Mouse (Mus musculus) left cerebral cortex, adult 18-20 months (tissue): Measurements from ENCODE around the gene Tspan14. TPM values are rescaled to one million over a fixed set of nuclear protein-coding genes. Genes with fewer than 3 reads are reported as not detected.

Experiments
- DNase-seq, 2 experiments: peaks; one replicate each; pipeline ENCODE4 v3.0.0; 2021 to 2022; ENCODE audit warnings: low spot score in 2 of 2, mixed read lengths in 1 of 2
- long read RNA-seq, 2 experiments: library from polyadenylated mRNA; stranded (forward); transcript quantifications; one replicate each; pipeline ENCODE4 v2.0.0; 2021
- total RNA-seq, 2 experiments: library from RNA; stranded (reverse); gene quantifications; 2 replicates each; pipeline ENCODE4 v1.2.3; 2021

The Tspan14 gene
- total RNA-seq, result 10 to 100 TPM; 41.8 to 45.3 TPM
- long read RNA-seq, experiment 1, transcript Tspan14-201 (9 exons, 2,475 nt), result major isoform, 50 of 62 reads
- long read RNA-seq, experiment 1, partial matches to known transcripts, result 2 of 62 reads
- long read RNA-seq, experiment 1, other reads (novel, unspliced or antisense), result 9 of 62 reads
- long read RNA-seq, experiment 2, transcript Tspan14-201 (9 exons, 2,475 nt), result major isoform, 26 of 32 reads
- long read RNA-seq, experiment 2, partial matches to known transcripts, result 2 of 32 reads
- long read RNA-seq, experiment 2, other reads (novel, unspliced or antisense), result 4 of 32 reads

DNA sequence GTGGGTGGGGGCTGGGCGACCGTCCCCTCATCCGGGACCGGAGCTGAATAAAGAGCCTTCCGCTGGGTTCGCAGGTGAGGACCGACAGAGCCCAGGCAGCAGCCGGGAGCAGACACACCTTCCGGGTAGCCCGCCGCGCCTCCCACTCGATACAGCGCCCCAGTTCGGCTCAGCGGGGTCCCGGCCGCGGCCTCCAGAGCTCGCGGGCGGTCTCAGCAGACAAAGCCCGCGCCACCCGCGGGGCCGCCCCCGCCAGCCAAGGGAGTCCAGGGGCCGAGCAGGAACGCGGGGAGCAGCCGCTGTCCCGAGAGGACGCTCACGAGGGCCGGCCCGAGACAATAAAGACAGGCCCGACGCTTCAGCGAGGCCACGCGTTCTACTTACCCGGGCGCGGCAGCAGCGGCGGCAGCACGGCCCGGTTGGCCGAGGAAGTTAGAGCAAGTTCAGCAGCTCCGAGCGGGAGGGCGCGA lies at the start of gene Tspan14:
TSS of gene Tspan14 (minus strand) at position 416 of the 470 bp plus-strand sequence.
- DNase-seq, result no peak

- peak in 1 of 2 experiments; percentile 24 for DNase-seq
These were observed 48.2 kb upstream of the Tspan14 start for GRCm38 (mm10) chr14:41014701-41015240.

- DNase-seq, result peak; percentile 95 to 96
These were observed 47.3 kb upstream of the Tspan14 start, which contains the start of gene Fam213a for GRCm38 (mm10) chr14:41013630-41014613. Gene Fam213a (minus strand): TSS chr14:41013788.

DNA sequence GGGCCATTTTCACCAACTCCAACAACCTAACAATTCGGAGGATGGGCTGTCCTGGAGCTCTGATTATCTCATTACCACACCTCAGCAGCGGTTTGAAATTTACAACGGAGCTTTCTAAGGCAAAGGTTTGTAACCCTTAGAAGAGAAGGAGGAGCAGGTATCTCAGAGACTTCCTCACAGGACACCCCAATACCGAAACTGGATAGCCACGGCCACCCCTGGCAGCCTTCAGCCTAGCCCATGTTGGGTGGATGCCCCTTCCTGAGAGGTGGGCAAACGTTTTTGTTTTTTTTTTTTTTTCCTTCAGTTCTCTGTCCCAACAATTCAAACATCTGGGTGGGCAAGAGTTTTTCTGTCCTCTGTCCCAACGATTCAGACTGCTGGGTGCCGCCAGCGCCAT lies 46.5 kb upstream of the Tspan14 start:
- no peak for DNase-seq

- DNase-seq, result no peak
These were observed 45.3 kb upstream of the Tspan14 start for GRCm38 (mm10) chr14:41011916-41012315.

- DNase-seq, result no peak
These were observed 41.5 kb upstream of the Tspan14 start for GRCm38 (mm10) chr14:41008138-41008537.

GRCm38 (mm10) chr14:41007641-41008040 lies 41.0 kb upstream of the Tspan14 start:
- DNase-seq, result no peak

DNA sequence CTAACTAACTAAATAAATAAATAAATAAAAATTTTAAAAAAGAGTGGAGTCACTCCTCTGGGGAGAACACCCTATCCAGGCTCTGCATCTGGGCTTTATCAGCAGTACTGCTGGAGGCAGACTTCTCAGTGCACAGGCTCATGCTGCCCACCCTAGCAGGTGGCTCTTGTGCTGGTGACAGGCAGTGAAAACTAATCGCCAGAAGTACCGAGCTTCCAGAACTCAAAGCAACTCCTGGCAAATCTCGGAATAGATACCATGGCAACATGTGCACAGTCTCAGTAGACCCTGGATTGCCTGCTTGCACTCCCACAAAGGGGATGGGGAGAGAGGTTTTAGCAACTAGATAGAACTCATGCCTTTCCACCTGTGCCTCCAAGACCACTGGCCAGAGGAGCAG lies 40.3 kb upstream of the Tspan14 start:
- DNase-seq, result no peak

DNA sequence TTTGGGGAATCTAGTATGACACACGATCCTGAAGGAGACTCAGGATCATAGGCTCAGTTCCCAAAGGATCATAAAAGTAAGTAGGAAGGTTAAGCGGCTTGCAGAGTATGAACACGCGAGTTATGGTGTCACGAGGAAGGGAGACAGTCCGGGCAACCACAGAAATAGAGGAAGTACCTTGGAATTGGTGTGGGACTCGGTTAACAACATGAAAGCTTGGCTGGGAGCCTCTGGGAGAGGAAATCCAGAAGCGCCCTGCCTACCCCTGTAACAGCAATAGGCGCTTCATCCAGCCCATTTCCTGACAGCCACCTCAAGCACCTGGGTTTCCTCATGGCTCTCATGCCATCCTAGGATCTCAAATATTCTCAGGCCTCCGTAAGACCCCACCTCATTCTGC lies 39.7 kb upstream of the Tspan14 start:
- DNase-seq, result no peak

GRCm38 (mm10) chr14:41005716-41006115 lies 39.1 kb upstream of the Tspan14 start:
- no peak for DNase-seq

DNA sequence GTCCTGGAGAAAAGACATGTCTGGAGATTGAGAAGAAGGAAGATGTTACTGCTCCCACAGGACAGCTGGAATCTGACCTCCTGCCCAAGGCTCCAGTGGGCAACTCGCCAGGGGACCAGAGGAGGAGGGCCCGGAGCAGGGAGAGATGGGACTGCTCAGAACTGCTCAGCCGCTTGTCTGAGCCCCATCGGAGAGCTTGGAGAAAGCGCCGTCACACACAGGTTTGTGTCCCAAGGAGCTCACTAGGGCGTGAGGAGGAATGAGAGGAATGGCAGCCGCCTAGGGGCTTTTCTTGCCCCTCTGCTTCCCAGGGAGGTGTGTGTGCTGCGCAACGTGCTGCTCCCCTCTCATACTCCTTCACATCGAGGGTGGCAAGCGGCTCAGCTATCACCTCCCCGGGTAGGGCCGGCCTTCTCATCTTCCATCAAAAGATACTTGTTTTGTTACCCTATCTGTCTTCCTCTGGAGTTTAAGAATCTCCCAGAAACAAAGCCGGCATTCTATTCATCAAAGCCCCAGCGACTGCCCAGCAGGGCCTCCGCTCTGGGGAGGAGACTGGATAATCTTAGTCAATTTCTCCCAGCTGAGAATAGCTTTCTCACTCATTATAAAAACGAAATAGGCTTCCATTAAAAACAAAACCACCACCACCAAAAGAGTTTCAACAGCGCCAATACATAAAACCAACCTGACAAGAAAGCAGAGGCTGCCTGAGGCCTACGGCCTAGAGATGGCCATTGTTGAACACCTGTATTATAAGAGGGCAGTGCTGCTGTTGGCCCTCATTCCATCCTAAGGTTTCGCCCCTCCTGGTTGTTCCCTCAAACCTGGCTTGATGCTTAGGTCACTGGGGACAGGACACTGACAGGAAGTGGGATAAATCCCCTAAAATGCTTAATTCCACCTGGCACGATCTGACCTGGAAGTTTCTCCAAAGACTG lies 37.9 kb upstream of the Tspan14 start:
- DNase-seq, result no peak

DNA sequence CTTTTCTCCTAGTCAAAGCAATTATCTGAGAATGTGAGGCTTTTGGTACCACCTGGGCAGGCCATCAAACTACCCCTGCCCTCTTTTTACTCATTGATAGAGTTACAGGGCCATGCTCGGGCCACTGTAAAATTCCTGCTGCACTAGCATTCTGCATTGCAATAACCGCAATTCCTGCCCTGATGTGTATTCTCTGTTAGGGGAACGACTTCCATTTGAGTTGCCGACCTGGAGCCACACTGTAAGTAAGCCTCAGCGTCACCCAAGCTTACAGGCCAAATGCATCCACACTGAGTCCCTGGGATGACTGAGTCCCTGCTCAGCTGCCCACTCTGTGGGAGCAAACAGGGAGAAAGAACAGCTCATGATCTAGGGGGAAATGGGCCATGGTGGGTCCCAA lies 35.0 kb upstream of the Tspan14 start:
- no peak for DNase-seq

DNA sequence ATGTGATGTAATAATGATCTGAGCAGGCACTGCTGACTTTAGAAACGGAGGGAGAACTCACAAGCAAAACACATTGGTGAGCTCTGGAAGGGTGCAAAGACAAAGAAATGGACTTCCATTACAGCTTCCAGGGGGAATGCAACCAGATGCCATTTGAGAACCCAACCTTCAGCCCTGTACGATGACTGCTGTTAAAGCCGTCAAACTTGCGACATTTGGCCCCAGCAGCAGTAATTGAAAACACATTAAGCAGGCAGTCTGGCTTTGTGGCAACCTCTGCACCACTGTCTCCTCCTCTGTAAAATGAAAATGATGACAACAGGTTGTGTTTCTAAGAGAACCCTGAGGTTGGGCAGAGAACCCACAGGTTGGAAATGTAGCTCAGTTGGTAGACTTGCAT lies 34.2 kb upstream of the Tspan14 start:
- DNase-seq, result no peak

DNA sequence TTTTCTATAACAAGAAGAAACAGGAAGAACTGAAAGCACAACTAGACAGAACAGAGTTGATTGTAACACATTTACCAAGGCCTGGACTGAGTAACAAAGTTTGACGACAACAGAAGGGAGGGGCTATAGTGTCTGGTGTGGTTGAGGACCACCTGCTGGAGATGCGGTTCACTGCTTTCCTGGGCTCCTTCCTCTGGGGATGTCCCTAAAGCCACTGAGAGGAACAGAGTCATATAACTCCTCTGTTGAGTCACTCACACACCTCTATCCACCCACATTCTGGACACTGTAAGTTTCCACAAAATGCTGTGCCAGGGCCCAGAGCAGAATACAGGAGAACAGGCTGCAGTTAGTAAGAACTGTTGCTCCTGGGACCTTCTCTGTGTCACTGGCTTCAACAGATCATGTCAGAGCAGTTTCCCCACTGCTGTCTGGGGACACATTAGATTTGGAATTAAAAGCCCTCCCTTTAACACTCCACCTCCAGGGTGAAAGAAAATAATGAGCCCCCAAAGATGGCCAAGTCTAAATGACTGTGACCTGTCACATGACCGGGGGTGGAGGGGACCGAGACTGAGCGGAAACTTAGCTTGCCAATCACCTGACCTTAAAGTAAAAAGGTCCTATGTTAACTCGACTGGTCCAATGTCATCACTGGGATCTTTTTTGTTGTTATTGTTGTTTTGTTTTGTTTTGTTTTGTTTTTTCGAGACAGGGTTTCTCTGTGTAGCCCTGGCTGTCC lies 33.5 kb upstream of the Tspan14 start:
- no peak for DNase-seq

DNA sequence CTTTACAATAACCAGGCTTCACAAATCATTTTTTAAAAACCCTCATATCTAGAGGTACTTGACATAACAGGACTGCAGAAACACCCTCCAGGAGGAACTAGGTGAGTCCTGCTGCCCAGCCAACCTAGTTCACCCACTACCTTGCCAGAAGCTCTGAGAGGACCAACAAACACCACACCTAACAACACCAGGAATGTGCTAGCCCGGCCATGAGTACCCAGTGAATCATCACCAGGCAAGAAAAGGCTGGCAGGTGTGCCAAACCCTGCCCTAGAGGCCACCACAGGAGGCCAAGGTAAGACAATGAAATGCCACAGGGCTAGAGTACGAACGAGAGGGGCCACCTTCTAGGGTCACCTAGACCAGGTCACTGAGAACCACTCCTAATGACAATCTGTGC lies 29.6 kb upstream of the Tspan14 start:
- DNase-seq, result no peak

DNA sequence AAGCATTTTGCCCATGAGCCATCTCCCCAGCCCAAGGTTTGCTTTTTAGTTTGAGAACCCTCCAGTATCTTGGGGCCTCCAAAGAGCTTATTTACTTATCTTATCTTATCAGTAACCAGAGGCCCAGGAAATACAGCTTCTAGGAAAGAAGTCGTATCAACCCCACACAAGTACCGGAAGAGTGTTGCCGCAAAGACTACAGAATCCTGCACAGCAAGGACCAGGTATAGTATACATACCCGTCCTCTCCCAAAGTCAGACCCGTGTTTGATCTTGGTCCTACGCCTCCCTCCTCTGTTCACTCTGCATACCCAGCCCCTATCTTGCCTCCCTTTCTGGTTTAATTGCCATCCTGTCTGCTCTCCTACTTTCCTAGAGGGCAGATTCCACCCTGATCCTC lies 25.9 kb upstream of the Tspan14 start:
- no peak for DNase-seq

GRCm38 (mm10) chr14:40988780-40989179 lies 22.2 kb upstream of the Tspan14 start:
- DNase-seq, result no peak

- DNase-seq, result no peak
These were observed 20.6 kb upstream of the Tspan14 start for GRCm38 (mm10) chr14:40987184-40987583.

DNA sequence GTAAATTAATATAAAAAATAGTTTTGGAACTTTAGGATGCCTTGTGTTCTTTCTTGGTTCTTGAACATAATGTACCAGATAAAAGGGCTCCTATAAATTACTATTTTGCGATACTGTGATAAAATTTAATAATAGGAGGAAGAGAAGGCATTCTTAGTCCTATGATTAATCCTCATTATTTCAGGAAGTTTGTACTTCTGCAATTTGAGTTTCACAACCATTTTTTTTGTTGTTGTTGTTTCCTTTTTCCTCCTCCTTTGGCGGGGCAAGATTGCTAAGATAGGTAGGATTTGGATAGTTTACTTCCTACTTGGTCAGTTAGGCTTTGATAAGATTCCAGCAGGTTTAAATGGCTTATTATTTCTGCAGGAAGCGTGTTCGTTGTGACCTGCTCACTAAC lies 19.0 kb upstream of the Tspan14 start:
- no peak for DNase-seq

DNA sequence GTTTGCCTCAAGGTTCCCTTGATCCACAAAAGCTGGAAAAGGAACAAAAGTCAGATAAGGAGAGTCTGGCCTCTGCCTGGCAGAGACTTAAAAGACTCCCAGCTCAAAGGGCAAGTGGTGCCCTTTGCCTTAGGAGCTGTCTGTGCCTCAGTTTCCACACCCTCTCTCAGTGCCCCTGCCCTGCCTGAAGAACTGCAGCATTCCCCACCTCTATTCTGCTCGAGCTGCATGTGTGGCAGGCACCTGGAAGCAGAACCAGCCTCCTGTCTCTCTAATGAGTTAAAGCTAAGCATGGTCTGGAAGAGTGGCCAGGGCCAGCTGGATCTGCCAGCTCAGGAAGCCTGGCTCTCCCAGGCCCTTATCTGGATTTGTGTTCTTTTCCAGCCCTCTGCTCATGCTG lies 13.1 kb upstream of the Tspan14 start:
- DNase-seq, result peak in 1 of 2 experiments; percentile 47
